Comparison of ENCODE assay signal across 18 mouse cellular contexts in the genomic region with DNA sequence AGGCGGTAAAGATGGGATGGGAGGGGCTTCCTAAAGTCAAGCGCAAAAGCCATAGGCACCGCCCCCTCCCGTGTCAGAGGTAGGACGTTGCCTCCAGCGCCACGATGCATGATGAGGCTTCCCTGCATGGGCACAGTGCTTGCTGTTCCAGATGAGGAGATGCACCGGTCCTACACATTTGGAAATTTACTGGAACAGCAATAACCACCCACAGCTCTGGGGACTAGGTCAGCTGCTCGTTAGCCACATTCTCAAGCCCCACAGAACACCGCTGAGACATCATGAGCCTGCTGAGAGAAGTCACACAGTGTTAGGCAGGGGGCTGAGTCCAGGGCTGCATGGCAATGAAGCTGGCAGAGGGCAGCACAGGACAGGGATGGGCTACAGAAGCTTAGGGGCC. TPM values are rescaled to one million over a fixed set of nuclear protein-coding genes. Genes with fewer than 3 reads are reported as not detected.
"Had no signal": no experiment of that assay in that cellular context is flagged by ENCODE, and none has a peak within 500 bp of the region (broad histone marks: within the 10 kb centered on the region; RNA-seq: fewer than 3 reads in every experiment).

No protein-coding gene starts in this region.

- DNase-seq: lung, adult 18-20 months; lung, embryonic 14.5 days; lung, postnatal 10 days; lung, postnatal 4 days; midbrain, embryonic 14.5 days; retina, postnatal 1 day; right cerebral cortex, adult 18-20 months; right cerebral cortex, postnatal 25 days; right cerebral cortex, postnatal 4 days; spleen, adult 18-20 months; thymus, adult 18-20 months; thymus, postnatal 14 days; thymus, postnatal 36 days had no signal

- H3K4me3 ChIP-seq: midbrain, embryonic 12.5 days; neural tube, embryonic 12.5 days had no signal

- H3K9me3 ChIP-seq: midbrain, embryonic 12.5 days; neural tube, embryonic 12.5 days had no signal

- H3K27me3 ChIP-seq: neural tube, embryonic 12.5 days had no signal

- H3K4me2 ChIP-seq: lung, embryonic 14.5 days; midbrain, embryonic 12.5 days; neural tube, embryonic 12.5 days had no signal

- H3K27ac ChIP-seq: midbrain, embryonic 12.5 days; neural tube, embryonic 12.5 days had no signal

- H3K36me3 ChIP-seq: midbrain, embryonic 12.5 days had no signal

- H3K9ac ChIP-seq: lung, embryonic 14.5 days; midbrain, embryonic 12.5 days; neural tube, embryonic 12.5 days had no signal

RNA-seq across cellular contexts. Expression of gene Rbfox3, which starts 39.9 kb away (rescaled TPM):
- total RNA-seq: megakaryocyte, adult 5-6 weeks; monocyte, adult 5-6 weeks; neutrophil, adult 5-6 weeks had no signal
